Mouse (Mus musculus): Measurements from ENCODE around the gene Oxld1.
"Not testable (repeated sequence)": the region's sequence is repeated elsewhere in the genome, so short reads cannot be mapped to it uniquely, and the experiment has no call there.

The Oxld1 gene

DNA sequence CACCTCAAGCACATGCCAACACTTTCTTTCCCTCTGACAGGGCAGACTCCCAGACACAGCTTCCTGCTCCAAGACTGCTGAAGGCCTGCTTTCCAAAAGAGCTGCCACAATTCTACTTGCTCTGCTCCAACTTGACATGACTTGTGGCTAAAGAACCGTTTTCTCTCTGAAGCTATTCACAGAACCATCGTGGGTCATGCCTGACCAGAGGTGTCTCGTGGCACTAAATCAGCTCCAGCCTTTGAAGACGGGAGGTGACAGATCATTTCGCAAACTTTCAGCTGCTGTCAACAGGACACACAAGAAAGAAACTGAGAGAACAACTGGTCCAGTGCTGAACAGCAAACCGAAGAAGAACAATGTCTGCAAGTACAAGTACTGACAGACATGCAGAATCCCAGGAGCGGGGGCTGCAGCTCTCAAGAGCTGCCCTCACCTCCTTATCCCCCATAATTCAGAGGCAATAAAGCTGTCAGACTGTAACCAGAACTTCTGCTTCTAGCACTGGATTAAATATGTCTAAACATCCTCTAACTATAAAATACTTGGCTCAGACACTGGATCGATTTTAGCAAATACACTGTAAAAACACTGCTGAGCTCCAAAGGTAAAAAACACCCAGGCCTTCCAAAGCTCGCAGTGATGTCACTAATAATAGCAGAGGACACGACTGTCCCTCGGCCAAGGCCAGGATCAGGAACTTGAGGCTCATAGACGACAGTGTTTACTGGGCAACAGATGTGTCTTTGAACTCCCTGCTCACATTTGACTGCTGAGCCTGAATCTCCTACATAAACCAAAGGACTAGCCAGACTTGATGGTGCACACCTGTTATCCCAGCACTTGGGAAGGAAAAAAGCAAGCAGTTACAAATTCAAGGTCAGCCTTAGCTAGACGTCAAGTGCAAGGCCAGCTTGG, 35.0 kb downstream of the Oxld1 start:
- DNase-seq, result no peak

DNA sequence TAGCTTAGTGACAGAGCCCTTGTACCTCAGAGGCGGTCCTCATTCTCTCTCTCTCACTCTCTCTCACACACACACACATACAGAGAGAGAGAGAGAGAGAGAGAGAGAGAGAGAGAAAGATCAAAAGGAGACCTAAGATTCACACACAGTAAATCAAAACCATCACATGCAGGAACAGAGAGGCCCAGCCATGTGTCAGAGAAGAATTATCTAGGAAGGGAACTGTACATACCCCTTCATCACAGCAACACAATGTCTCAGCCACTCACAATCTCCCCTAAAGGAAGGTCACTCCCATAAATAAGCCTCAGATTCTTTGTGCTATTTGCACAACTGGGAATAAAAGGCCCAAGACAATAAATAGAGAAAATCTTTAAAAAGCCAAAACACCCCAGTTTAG, 39.3 kb downstream of the Oxld1 start:
- no peak for DNase-seq

DNA sequence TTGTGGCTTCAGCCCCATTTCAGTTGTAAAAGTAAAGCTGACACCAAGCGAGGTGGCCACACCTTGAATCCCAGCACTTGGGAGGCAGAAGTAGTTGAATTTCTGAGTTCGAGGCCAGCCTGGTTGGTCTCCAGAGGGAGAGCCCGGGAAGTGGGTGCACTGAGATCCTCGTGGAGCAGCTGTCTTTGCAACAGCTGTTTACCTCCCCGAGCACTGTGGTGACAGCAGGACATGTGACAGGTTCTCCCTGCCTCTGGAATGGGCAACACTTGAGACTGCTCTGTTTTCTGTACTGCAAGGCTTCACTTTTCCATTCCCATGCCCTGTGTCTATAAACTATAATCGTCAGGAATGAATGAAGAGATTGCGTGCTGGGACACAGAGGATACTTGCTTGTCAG, 40.0 kb downstream of the Oxld1 start:
- no peak for DNase-seq

DNA sequence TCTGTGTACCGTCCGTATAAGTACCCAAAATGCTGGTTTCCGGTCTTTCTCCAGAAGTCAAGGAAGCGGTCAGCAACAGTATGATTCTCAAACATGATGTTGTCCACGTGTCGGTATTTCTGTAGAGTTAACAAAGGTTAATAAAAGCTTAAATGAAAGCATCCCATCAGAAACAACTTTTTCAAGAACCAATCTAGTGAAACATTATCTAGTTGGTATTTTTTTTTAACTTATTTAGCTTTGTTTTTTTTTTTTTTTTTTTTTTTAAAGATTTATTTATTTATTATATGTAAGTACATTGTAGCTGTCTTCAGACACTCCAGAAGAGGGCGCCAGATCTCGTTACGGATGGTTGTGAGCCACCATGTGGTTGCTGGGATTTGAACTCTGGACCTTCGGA, 44.2 kb downstream of the Oxld1 start:
- not testable (repeated sequence) for DNase-seq

All from right cerebral cortex, postnatal 25 days (tissue).